Mouse (Mus musculus) forebrain, postnatal 0 days (tissue): ENCODE measurements around the gene Sdhaf1. TPM values are rescaled to one million over a fixed set of nuclear protein-coding genes. Genes with fewer than 3 reads are reported as not detected.
A peak's percentile ranks its signal among the peaks of the same experiment; 100 is the strongest.

ENCODE experiments used
- ATAC-seq: fragments of 200-750 bp; cut with Nextera tagmentation; 2 replicates; pipeline ENCODE4 v1.8.0; 2017; ENCODE audit warnings: mild to moderate bottlenecking, moderate library complexity
- DNase-seq: peaks from one replicate; pipeline ENCODE4 v3.0.0-alpha.2; 2015
- H3K27ac ChIP-seq: fragments of 300-500 bp; sonication (generic); 2 replicates; pipeline ENCODE4 v1.5.1; 2014; ENCODE audit warnings: low read depth, mild to moderate bottlenecking, antibody characterized with exemption, low read length, moderate library complexity, mixed read lengths
- H3K27me3 ChIP-seq: fragments of 300-500 bp; sonication (generic); 2 replicates; pipeline ENCODE4 v1.6.1; 2014; ENCODE audit warnings: mild to moderate bottlenecking, low read length, mixed read lengths; ENCODE audit not compliant: insufficient read depth
- H3K36me3 ChIP-seq: fragments of 300-500 bp; sonication (generic); 2 replicates; pipeline ENCODE4 v1.6.1; 2014; ENCODE audit warnings: mild to moderate bottlenecking, moderate library complexity; ENCODE audit not compliant: insufficient read depth
- H3K4me1 ChIP-seq: fragments of 300-500 bp; sonication (generic); 2 replicates; pipeline ENCODE4 v1.6.1; 2014; ENCODE audit warnings: antibody characterized with exemption; ENCODE audit not compliant: insufficient read depth
- H3K4me2 ChIP-seq: fragments of 300-500 bp; sonication (generic); 2 replicates; pipeline ENCODE4 v1.6.1; 2014; ENCODE audit warnings: low read depth, mild to moderate bottlenecking, moderate library complexity
- H3K4me3 ChIP-seq: fragments of 300-500 bp; sonication (generic); 2 replicates; pipeline ENCODE4 v1.5.1; 2014; ENCODE audit warnings: low read depth, low read length, mixed read lengths
- H3K9ac ChIP-seq: fragments of 300-500 bp; sonication (generic); 2 replicates; pipeline ENCODE4 v1.6.1; 2014; ENCODE audit warnings: mild to moderate bottlenecking
- H3K9me3 ChIP-seq: fragments of 300-500 bp; sonication (generic); 2 replicates; pipeline ENCODE4 v1.6.1; 2016; ENCODE audit warnings: low read length
- CTCF ChIP-seq: sonication (generic); IDR thresholded peaks from 2 replicates; pipeline ENCODE4 v1.5.1; 2016; ENCODE audit warnings: antibody characterized with exemption, control low read depth, low read depth
- WGBS: fragments of 180-500 bp; shearing (Covaris S2); extraction: QIAGEN DNeasy Blood & Tissue Kit; methylation state at CpG from one replicate; pipeline ENCODE4 v1.1.7; 2014; 5-methylcytosine and 5-hydroxymethylcytosine counted together
- polyA plus RNA-seq: library from polyadenylated mRNA; unstranded; fragments of >200 nt; fragmentation: Nextera tagmentation; extraction: Ambion mirVana; gene quantifications from 2 replicates; pipeline ENCODE4 v1.2.1, GENCODE M21; 2015
- total RNA-seq: library from RNA; depleted of rRNA; stranded (reverse); fragments of >200 nt; gene quantifications from 2 replicates; pipeline ENCODE4 v1.2.3, GENCODE M21; 2014

The Sdhaf1 gene
- total and polyA plus RNA-seq, 2 experiments from 2014 or later = 9.8 to 18.4 TPM

DNA sequence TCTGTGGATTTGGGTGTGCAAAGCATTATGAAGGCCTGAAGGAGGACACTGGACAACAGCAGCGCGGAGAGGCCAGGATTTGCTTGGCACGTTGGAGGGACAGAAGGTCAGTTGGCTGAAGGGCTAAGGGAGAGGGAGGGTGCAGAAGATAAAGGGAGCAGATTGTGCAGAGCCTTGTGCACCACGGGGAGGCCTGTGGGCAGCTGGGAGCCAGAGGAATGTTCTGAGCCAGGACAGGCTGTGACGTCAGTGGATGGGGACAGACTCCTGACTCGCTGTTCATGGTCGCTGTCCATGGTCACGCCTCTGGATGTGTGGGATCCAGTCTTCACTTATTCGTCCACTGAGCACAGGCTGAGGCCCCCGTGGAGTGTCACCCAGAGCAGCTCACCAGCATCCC is 28.6 kb downstream of the Sdhaf1 start:
- H3K4me1 ChIP-seq = 0 out of 2 replicates have a peak, but pooled peaks cover 7% of the 10 kb centered on the region
- DNase-seq (no peak), ATAC-seq (no peak)
- no peak overlapping the region for H3K9ac ChIP-seq
- no peaks in the 10 kb centered on the region for H3K9me3 ChIP-seq
- no peak for TF ChIP-seq CTCF
- WGBS = 74% methylated on average over 10 of the region's 10 CpGs
- no peaks in the 10 kb centered on the region for H3K27me3 ChIP-seq
- no peak overlapping the region for H3K4me2 ChIP-seq
- H3K36me3 ChIP-seq = peaks cover 60% of the 10 kb centered on the region
- H3K27ac ChIP-seq = no peak overlapping the region
- H3K4me3 ChIP-seq = no peak overlapping the region

DNA sequence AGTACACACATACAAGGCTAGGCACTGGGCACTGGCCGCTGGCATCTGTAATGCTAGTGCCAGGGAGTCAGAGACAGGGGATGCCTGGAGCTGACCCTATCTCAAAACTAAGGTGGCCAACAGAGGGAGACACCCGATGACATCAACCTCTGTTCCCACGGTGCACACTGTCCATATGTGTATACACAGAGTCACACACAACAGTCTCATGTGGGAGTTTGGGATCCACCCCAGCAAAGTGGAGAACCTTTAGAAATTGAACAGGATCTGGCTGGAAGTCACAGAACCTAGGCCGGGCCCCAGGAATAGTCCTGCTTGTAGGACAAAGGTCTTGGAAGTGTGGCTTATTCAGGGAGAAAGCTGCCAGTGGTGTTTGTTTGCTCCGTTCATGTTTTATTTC is 29.4 kb downstream of the Sdhaf1 start:
- Histone ChIP-seq H3K4me3 (no peak overlapping the region), H3K27me3 (no peaks in the 10 kb centered on the region), H3K4me2 (0 out of 2 replicates have a peak overlapping the region, but pooled peaks have one; percentile 5), H3K9me3 (no peaks in the 10 kb centered on the region), H3K36me3 (peaks cover 52% of the 10 kb centered on the region), H3K27ac (no peak overlapping the region), H3K9ac (no peak overlapping the region), H3K4me1 (0 out of 2 replicates have a peak, but pooled peaks cover 7% of the 10 kb centered on the region)
- DNase-seq = no peak
- ATAC-seq = no peak
- no peak for TF ChIP-seq CTCF
- 91% methylated on average over 5 of the region's 5 CpGs for WGBS

DNA sequence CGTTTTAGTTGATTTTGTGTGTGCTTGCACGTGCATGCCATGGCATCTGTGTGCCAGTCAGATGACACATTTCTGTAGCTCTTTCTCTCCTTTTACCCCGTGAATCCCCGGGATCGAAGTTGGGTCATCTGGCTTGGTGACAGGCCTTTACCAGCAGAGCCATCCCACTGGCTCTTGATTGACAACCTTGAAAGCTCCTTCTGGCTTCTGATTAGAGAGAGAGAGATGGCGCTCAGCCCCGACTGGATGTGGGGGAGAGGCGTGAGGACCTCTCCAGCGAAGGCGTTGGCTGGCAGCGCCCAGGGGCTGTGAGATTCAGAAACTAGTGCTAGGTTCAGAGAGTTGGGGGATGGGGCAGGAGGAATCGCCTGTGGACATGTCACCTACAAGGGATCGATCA is 29.9 kb downstream of the Sdhaf1 start:
- Histone ChIP-seq H3K4me3 (0 out of 2 replicates have a peak overlapping the region, but pooled peaks have one; percentile 9), H3K9me3 (no peaks in the 10 kb centered on the region), H3K27me3 (no peaks in the 10 kb centered on the region), H3K9ac (no peak overlapping the region), H3K4me1 (0 out of 2 replicates have a peak, but pooled peaks cover 7% of the 10 kb centered on the region), H3K4me2 (0 out of 2 replicates have a peak overlapping the region, but pooled peaks have one; percentile 5), H3K36me3 (peaks cover 47% of the 10 kb centered on the region), H3K27ac (no peak overlapping the region)
- ATAC-seq (no peak), DNase-seq (peak; percentile 16)
- 50% methylated on average over 13 of the region's 13 CpGs for WGBS
- TF ChIP-seq CTCF = no peak

DNA sequence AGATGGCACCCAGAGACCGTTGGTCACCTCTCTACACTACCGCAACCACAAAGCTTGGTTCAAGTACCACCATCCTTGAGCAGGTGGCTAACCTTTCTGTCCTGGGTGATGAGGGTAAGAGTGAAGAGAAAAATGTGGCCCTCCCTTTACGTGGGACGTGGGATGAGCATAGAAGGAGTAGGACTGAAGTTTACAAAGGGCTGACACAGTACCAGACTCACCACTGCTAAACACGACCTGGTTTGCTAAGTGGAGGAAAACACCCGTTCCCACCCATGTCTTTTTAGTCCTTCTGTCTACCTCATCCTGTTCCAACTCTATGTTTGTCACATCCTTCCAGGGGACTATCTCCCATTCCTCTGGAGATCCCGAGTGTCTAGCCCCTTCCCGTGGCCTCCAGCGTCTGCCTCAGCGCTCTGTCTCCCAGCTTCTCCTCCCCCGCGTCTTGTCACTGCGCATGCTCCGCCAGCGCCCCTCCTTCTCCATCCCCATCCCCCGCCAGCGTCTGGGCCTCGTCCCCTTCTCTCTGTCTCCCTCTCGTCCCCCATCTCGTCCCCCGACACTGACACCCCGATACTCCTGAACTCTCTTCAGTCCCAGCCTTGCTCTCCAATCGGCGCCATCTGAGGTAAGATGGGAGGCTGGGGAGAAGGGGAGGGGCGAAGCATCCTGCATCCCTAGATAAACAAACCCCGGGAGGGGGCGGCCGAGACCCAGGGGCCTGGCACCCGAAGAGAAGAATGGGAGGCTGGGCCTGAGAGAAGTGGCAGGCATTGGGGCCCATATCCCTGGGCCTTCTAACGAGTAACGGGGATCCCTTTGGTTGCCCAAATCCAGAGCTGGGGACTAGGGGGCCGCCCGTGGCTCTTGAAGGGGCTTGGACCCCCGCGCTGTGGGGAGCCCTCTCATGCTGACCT is 32.2 kb downstream of the Sdhaf1 start, which contains the start of gene Clip3:
Gene Clip3, plus strand, starts transcription at position 514 of the 917 bp plus-strand sequence.
- TF ChIP-seq CTCF = peak; percentile 39; the same call in 1 of the 2 replicates
- Histone ChIP-seq H3K27ac (peak within 1 kb of the TSS; percentile 92), H3K4me2 (peak within 1 kb of the TSS; percentile 81), H3K36me3 (peaks cover 24% of the 10 kb centered on the region), H3K27me3 (no peaks in the 10 kb centered on the region), H3K9me3 (no peaks in the 10 kb centered on the region), H3K4me3 (peak within 1 kb of the TSS; percentile 74), H3K9ac (peak within 1 kb of the TSS; percentile 91), H3K4me1 (0 out of 2 replicates have a peak, but pooled peaks cover 7% of the 10 kb centered on the region)
- peak; percentile 92 for ATAC-seq
- WGBS = 7% methylated on average over 35 of the region's 35 CpGs
- peak; percentile 94 for DNase-seq

DNA sequence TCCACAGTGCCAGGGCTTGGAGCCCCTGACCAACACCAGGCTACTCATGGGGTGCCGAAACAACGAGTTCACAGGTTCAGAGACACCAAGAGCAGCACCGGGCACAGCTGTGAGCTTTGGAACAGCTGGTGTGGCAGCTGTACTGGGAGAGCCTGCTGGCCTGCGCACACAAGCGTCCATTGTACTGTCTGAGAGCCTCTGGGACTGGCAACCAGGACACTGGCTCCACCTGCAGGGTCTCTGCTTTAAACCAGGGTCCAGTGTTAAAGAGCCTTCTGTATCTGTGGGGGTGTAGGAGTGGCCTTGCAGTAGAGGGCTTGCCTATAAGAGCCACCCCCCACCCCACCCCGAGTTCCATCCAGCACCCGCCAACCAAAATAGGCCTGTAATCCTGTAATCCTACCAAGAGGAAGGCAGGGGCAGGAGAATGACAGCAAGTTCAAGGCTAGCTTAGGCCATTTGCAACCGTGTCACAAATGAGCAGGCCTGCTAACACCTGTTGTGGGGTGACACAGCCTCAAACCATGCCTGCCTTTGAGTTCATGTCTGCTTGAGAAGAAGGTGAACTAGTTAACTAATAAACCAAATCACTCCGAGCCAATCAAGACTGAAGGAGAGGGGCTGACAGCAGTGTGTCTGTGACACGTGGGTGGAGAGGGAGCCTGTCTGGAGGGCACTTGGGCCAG is 33.8 kb downstream of the Sdhaf1 start:
- peak; percentile 10; the same call in 1 of the 2 replicates for TF ChIP-seq CTCF
- Histone ChIP-seq H3K4me2 (no peak overlapping the region), H3K27ac (no peak overlapping the region), H3K9me3 (no peaks in the 10 kb centered on the region), H3K36me3 (peaks cover 8% of the 10 kb centered on the region), H3K9ac (no peak overlapping the region), H3K4me1 (0 out of 2 replicates have a peak, but pooled peaks cover 7% of the 10 kb centered on the region), H3K27me3 (no peaks in the 10 kb centered on the region), H3K4me3 (no peak overlapping the region)
- DNase-seq = no peak
- peak; percentile 35 for ATAC-seq
- WGBS = 52% methylated on average over 10 of the region's 10 CpGs

DNA sequence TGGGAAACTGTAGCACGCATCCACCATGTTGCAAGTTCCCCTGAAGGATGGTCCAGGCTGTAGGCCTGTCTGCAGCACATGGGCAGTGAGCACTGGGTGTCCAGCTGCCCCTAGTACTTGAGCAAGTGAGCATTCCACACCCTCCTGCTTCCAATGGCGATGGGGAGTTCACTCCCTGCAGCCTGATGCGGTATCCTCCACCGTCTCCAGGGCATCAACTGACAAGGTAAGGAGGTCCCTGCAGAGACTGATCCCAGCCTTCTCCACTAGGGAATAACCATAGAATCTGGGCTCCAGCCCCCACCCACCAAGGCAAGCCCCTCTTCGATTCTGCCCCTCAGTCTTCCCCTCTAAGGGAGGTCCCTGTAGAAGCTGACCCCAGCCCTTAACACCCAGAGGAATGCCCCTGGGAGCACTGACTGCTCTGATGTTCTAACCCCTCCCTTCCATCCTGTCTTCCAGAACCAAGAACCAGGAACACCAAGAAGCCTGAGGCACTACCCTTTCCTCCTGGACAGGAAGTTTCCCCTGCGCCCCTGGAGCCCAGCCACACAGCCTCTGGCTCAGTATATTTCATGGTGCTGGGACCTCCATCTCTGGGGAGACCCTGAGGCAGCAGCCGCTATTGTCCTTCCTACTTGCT is 34.5 kb downstream of the Sdhaf1 start:
- no peak overlapping the region for H3K27ac ChIP-seq
- H3K36me3 ChIP-seq = peaks cover 1% of the 10 kb centered on the region; the same call in 1 of the 2 replicates
- H3K9ac ChIP-seq = no peak overlapping the region
- WGBS = 70% methylated on average over 7 of the region's 7 CpGs
- H3K27me3 ChIP-seq = no peaks in the 10 kb centered on the region
- H3K4me2 ChIP-seq = no peak overlapping the region
- no peak for ATAC-seq
- H3K9me3 ChIP-seq = no peaks in the 10 kb centered on the region
- no peak overlapping the region for H3K4me3 ChIP-seq
- TF ChIP-seq CTCF = no peak
- 0 out of 2 replicates have a peak, but pooled peaks cover 5% of the 10 kb centered on the region for H3K4me1 ChIP-seq
- DNase-seq = no peak
